Mouse (Mus musculus): ENCODE results near the gene Gucy2d.

- no peak for TF ChIP-seq CTCF (IDR thresholded peaks at IDR 0.05; ENCODE audit: borderline replicate concordance, insufficient read depth, low read depth, low read length)
- no peak for TF ChIP-seq POLR2A (IDR thresholded peaks at IDR 0.05; ENCODE audit: borderline replicate concordance, insufficient read depth, low read length)
Measured at GRCm38 (mm10) chr7:98489623-98490084, 49.4 kb downstream of the Gucy2d start.
